Mouse (Mus musculus) central nervous system, embryonic 11.5 days (tissue): ENCODE data around the gene Inpp5k. TPM values are rescaled to one million over a fixed set of nuclear protein-coding genes. Genes with fewer than 3 reads are reported as not detected.

Experiments used
- polyA plus RNA-seq: library from polyadenylated mRNA; depleted of rRNA; stranded (reverse); fragments of >200 nt; gene quantifications from 2 replicates; pipeline ENCODE4 v1.2.3, GENCODE M21; 2012; rRNA removed

Gene Inpp5k
- 24.6 and 29.0 TPM in 2 replicates for polyA plus RNA-seq

DNA sequence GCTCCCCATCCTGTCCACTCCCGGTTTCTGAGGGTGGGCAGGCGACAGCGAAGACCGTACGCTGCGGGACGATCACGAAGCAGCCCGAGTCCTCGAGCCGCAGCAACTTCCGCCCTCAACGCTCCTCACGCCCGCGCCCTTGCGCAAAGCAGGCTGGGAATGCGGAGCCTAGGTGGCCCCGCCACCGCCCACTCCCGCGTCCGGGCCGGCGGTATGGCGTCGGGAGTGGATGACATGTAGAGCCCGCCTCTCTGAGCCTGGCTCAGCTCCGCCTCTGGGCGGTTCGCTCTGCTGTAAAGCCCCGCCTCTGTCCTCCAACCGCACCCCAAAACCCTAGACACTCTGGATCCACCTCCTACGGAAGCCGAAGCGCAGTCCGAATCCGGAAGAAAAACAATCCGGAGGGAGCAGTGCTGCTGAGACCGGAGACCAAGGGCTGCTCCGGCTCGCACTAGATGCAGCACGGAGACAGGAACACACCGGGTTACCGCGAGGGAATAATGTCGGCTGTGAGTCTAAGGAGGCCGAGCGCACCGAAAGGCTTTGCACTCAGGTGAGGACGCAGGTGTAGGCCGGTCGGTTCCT lies at the start of gene Inpp5k:
Gene Inpp5k (plus strand): TSS at position 344 of the 585 bp plus-strand sequence.

GRCm38 (mm10) chr11:75587493-75588284 lies 43.1 kb upstream of the Inpp5k start, which contains the start of gene Pitpna:
Gene Pitpna, plus strand, starts transcription at chr11:75588097.

DNA sequence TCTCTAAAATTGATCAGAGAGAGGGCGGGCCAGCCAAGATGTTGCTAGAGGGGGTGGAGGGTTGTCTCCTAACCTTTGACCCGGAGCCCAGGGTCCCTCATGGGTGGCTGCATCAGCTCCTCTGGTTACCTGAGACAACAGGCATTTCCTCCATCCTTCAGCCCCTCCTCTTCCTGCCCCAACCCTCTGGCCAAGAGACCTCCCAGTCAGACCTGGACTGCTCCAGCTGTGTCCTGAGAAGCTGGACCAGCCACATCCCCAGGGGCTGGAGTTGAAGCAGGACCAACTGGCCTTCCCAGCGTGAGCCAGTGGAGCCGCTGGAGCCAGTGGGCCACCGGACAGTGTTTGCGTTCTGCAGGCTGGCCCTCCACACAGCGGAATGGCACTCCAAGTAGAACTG lies 19.5 kb downstream of the Inpp5k start, which contains the start of gene Myo1c:
Gene Myo1c (plus strand): TSS at position 194 of the 400 bp plus-strand sequence.

GRCm38 (mm10) chr11:75678747-75679438 lies 48.1 kb downstream of the Inpp5k start, which contains the start of gene Crk:
Gene Crk, plus strand, starts transcription at chr11:75679259.

Other genes starting within 250 kb of the Inpp5k start
- 32.3 and 55.1 TPM in 2 replicates for gene Serpinf1, start 208.3 kb upstream of the Inpp5k start, polyA plus RNA-seq
- 14.3 and 19.1 TPM in 2 replicates for gene Serpinf2, start 191.4 kb upstream of the Inpp5k start, polyA plus RNA-seq
- gene Wdr81, start 176.3 kb upstream of the Inpp5k start, polyA plus RNA-seq, result 7.7 and 7.8 TPM in 2 replicates
- 4.6 and 6.8 TPM in 2 replicates for gene Tlcd2, start 169.3 kb upstream of the Inpp5k start, polyA plus RNA-seq
- 93.0 and 133 TPM in 2 replicates for gene Prpf8, start 144.2 kb upstream of the Inpp5k start, polyA plus RNA-seq
- 0.80 and 0.82 TPM in 2 replicates for gene Rilp, start 120.9 kb upstream of the Inpp5k start, polyA plus RNA-seq
- 5.1 and 5.9 TPM in 2 replicates for gene Scarf1, start 117.4 kb upstream of the Inpp5k start, polyA plus RNA-seq
- 9.0 and 10.9 TPM in 2 replicates for gene Slc43a2, start 99.3 kb upstream of the Inpp5k start, polyA plus RNA-seq
- 85.2 and 116 TPM in 2 replicates for gene Pitpna, start 42.9 kb upstream of the Inpp5k start, polyA plus RNA-seq
- gene Myo1c, start 19.5 kb downstream of the Inpp5k start, polyA plus RNA-seq, result 17.7 and 19.2 TPM in 2 replicates
- gene Crk, start 48.3 kb downstream of the Inpp5k start, polyA plus RNA-seq, result 102 and 115 TPM in 2 replicates
- gene Ywhae, start 101.9 kb downstream of the Inpp5k start, polyA plus RNA-seq, result 1,203 and 1,938 TPM in 2 replicates
- 0.97 and 1.8 TPM in 2 replicates for gene Doc2b, start 165.1 kb downstream of the Inpp5k start, polyA plus RNA-seq